Mouse (Mus musculus) C2C12 (cell line): ENCODE measurements around the gene Supt5. TPM values are rescaled to one million over a fixed set of nuclear protein-coding genes. Genes with fewer than 3 reads are reported as not detected.

Experiments
- H3K27me3 ChIP-seq: one replicate; pipeline ENCODE4 v1.6.1; 2011; ENCODE audit not compliant: control insufficient read depth, insufficient read depth, insufficient read length
- H3K36me3 ChIP-seq: one replicate; pipeline ENCODE4 v1.6.1; 2011; ENCODE audit not compliant: control insufficient read depth, insufficient read depth
- H3K4me3 ChIP-seq: one replicate; pipeline ENCODE4 v1.5.1; 2011; ENCODE audit warnings: mild to moderate bottlenecking, control low read depth; ENCODE audit not compliant: poor library complexity, insufficient read depth, severe bottlenecking
- H3K79me2 ChIP-seq: one replicate; pipeline ENCODE4 v1.6.1; 2011; ENCODE audit not compliant: control insufficient read depth, insufficient read depth
- H3K79me3 ChIP-seq: one replicate; pipeline ENCODE4 v1.6.1; 2011; ENCODE audit warnings: low read depth, control low read depth
- H3ac ChIP-seq: one replicate; pipeline ENCODE3; 2011; ENCODE audit warnings: low read depth; ENCODE audit not compliant: control insufficient read depth, insufficient read length
- CEBPB ChIP-seq: IDR thresholded peaks from one replicate; pipeline ENCODE4 v1.6.1; 2011; ENCODE audit warnings: low read depth, mild to moderate bottlenecking, control low read depth, moderate library complexity
- CTCF ChIP-seq: IDR thresholded peaks from one replicate; pipeline ENCODE4 v1.5.1; 2011; ENCODE audit not compliant: control insufficient read depth, insufficient read depth, insufficient read length
- FOSL1 ChIP-seq: IDR thresholded peaks from one replicate; pipeline ENCODE4 v1.8.0; 2011; ENCODE audit warnings: mild to moderate bottlenecking, low read length; ENCODE audit not compliant: poor library complexity, insufficient read depth, severe bottlenecking
- MAX ChIP-seq: IDR thresholded peaks from one replicate; pipeline ENCODE4 v1.6.1; 2011; ENCODE audit warnings: mild to moderate bottlenecking, control low read depth
- MYOD1 ChIP-seq: IDR thresholded peaks from one replicate; pipeline ENCODE4 v1.6.1; 2011; ENCODE audit warnings: low read depth; ENCODE audit not compliant: control insufficient read depth, insufficient read length
- MYOG ChIP-seq: IDR thresholded peaks from one replicate; pipeline ENCODE4 v1.6.1; 2011; ENCODE audit not compliant: control insufficient read depth, insufficient read length; ENCODE audit errors: extremely low read depth
- USF1 ChIP-seq: IDR thresholded peaks from one replicate; pipeline ENCODE4 v1.6.1; 2011; ENCODE audit warnings: low read depth, mild to moderate bottlenecking, control low read depth, moderate library complexity
- polyA plus RNA-seq: library from polyadenylated mRNA; unstranded; fragments of >200 nt; fragmentation: generic; extraction: Trizol; gene quantifications from one replicate; pipeline ENCODE4 v1.2.1, GENCODE M21; 2012; ENCODE audit warnings: missing spikeins

The Supt5 gene
- polyA plus RNA-seq, 1 experiment, result 82.4 TPM

DNA sequence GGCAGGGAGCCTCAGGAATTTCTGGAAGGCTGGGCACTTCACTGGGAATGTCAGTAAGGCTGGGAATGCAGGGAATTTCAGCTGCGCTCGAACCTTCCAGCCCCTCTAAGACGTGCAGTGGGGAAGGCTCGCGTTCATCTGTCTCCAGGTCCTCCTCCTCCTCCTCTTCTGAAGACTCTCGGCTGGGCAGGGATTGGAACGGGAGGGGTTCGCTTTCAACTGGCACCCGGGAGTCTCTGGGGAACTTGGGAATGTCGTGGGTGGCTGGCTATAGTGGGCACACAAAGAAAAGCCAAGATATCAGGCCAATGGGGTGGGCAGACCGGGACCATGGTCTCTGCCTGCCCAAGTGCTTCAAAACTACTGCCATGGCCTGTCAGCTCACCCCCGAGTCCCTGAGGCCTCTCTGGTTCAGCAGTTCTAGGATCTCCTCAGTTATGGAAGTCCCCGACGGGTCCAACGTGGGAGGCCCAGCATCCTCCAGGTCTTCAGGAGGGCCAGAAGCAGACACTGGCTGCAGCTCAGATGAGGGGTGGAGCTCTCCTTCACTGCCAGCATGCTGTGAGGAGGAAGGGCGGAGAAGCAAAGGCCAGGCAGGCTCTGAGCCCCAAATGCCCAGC is 24.0 kb upstream of the Supt5 start:
- TF ChIP-seq CTCF, result no peak
- no peak for TF ChIP-seq USF1
- TF ChIP-seq MYOD1, result no peak
- TF ChIP-seq MAX, result no peak
- no peak for TF ChIP-seq MYOG
- no peak for TF ChIP-seq FOSL1
- TF ChIP-seq CEBPB, result no peak
- H3K27me3 ChIP-seq, result no peaks in the 10 kb centered on the region
- no peak overlapping the region for H3K4me3 ChIP-seq
- H3K79me3 ChIP-seq, result no peaks in the 10 kb centered on the region
- H3K36me3 ChIP-seq, result peaks cover 23% of the 10 kb centered on the region
- H3ac ChIP-seq, result no peak overlapping the region
- no peaks in the 10 kb centered on the region for H3K79me2 ChIP-seq

DNA sequence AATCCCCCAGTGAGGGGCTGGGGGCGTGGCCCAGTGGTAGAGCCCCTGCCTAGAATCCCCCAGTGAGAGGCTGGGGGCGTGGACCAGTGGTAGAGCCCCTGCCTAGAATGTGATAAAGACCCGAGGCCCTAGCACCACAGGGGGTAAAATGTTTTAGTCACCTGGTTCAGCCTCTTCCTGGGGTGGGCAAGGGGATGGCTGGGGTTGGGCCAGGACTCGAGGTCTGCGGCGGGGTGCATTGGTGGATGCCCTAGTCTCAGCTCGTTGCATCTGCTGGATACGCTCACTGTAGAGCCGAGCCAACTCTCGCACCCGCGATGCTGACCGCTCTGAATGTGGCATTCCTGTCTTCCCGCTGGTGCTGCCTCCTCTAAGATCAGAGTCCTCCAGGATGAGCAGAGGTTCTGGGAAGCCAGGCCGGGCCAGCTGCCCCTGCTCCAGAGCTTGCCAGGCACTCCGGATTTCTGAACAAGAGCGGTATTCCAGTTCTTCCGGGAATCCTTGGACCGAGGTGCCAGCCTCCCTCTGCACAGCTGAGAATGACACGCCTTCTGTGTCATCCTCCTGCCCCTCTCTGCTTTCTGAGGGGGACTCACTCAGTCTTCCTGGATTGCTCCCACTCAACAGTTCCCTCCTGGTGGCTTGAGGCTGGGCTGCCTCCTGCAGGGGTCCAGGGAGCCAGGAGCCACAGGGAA is 23.2 kb upstream of the Supt5 start:
- Histone ChIP-seq H3K36me3 (peaks cover 23% of the 10 kb centered on the region), H3K4me3 (no peak overlapping the region), H3ac (no peak overlapping the region), H3K27me3 (no peaks in the 10 kb centered on the region), H3K79me3 (no peaks in the 10 kb centered on the region), H3K79me2 (no peaks in the 10 kb centered on the region)
- no peak for TF ChIP-seq FOSL1
- TF ChIP-seq MYOD1, result no peak

GRCm38 (mm10) chr7:28360291-28360690 is 21.7 kb upstream of the Supt5 start:
- Histone ChIP-seq H3K4me3 (no peak overlapping the region), H3K36me3 (peaks cover 23% of the 10 kb centered on the region), H3K79me3 (no peaks in the 10 kb centered on the region), H3K79me2 (no peaks in the 10 kb centered on the region), H3ac (no peak overlapping the region), H3K27me3 (no peaks in the 10 kb centered on the region)
- no peak for TF ChIP-seq CTCF
- TF ChIP-seq MAX, result no peak
- no peak for TF ChIP-seq CEBPB
- TF ChIP-seq MYOG, result no peak
- TF ChIP-seq MYOD1, result no peak
- TF ChIP-seq USF1, result no peak
- no peak for TF ChIP-seq FOSL1

DNA sequence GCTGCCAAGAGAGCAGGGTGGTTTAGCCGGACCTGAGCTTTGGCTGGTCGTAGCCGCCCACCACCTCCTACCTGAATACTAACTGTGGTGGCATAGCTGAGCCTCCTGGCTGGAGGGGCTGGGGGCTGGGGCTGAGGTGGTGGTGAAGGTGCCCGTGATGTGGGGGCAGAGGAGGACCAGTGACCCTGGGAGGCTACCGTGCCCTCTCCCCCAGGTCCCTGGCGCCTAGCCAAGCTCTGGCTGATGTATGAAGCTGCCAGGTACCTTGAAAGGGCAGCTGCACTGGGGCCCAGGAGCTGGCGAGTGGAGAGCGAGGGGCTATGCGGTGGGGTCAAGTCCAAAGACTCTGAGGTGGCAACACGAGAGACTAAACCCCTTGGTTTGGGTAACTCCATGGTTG is 21.3 kb upstream of the Supt5 start:
- TF ChIP-seq FOSL1 (no peak), MYOG (no peak), USF1 (no peak), CTCF (no peak), MYOD1 (no peak), CEBPB (no peak), MAX (no peak)
- Histone ChIP-seq H3ac (no peak overlapping the region), H3K36me3 (peaks cover 23% of the 10 kb centered on the region), H3K27me3 (no peaks in the 10 kb centered on the region), H3K79me3 (no peaks in the 10 kb centered on the region), H3K79me2 (no peaks in the 10 kb centered on the region), H3K4me3 (no peak overlapping the region)

DNA sequence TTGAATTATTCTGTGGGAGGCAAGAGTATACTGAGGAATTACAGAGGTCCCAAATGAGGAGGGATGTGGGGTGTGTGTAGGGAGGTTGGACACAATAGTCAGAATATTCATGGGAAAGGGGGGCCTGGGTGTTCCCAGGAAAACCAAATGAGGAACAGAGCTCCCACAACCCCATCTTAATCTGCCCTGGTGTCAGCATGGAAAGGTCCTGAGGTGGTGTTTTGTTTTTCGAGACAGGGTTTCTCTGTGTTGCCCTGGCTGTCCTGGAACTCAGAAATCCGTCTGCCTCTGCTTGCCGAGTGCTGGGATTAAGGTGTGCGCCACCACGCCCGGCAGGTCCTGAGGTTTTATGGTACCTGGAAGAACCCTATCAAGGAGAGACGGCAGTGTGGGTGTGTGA is 19.9 kb upstream of the Supt5 start:
- no peak overlapping the region for H3ac ChIP-seq
- H3K27me3 ChIP-seq, result no peaks in the 10 kb centered on the region
- H3K79me3 ChIP-seq, result no peaks in the 10 kb centered on the region
- peaks cover 4% of the 10 kb centered on the region for H3K79me2 ChIP-seq
- no peak for TF ChIP-seq MYOD1
- TF ChIP-seq CTCF, result no peak
- TF ChIP-seq CEBPB, result no peak
- TF ChIP-seq MYOG, result no peak
- TF ChIP-seq FOSL1, result no peak
- no peak for TF ChIP-seq MAX
- no peak for TF ChIP-seq USF1
- no peak overlapping the region for H3K4me3 ChIP-seq
- peaks cover 30% of the 10 kb centered on the region for H3K36me3 ChIP-seq

DNA sequence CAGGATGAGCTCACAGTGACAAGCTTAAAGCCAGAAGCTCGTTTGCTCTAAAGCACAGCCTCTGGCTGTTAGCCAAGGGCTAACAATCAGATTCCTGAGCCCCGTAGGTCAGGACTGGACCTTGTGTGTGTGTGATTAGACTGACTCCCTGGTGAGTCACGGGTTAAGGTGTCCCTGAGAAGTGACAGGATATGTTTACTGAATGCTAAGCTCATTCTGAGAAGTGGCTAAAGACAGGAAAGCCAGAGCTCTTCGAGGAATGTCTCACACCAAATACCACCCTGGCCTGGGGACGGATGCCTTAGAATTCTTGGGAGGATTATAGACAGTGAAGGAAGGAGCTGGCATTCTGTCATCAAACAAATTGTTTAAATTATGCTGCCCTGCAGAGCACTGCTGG is 19.4 kb upstream of the Supt5 start:
- Histone ChIP-seq H3K36me3 (peaks cover 35% of the 10 kb centered on the region), H3K27me3 (no peaks in the 10 kb centered on the region), H3K79me2 (peaks cover 9% of the 10 kb centered on the region), H3ac (no peak overlapping the region), H3K4me3 (no peak overlapping the region), H3K79me3 (peaks cover 2% of the 10 kb centered on the region)
- no peak for TF ChIP-seq CEBPB
- no peak for TF ChIP-seq MYOG
